Mouse (Mus musculus): ENCODE data around the gene Nek3.

DNA sequence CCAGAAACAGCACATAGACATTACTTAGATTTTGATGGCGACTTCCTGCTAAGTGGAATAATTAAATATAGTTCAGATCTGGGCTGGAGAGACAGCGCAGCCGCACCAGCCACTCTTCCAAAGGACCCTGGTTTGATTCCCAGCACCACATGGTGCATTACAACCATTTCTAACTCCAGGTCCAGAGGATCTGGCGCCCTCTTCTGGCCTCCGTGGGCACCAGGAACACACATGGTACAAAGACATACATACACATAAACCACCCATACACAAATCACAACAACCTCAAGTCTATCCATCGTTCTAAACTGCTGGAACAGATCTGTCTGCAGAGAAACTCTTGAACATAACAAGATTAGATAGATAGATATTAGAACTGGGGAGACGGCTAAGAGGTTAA is 9.7 kb upstream of the Nek3 start:
- TF ChIP-seq GATA1 (IDR thresholded peaks at IDR 0.05; ENCODE audit: low read length) (no peak), TAL1 (IDR thresholded peaks at IDR 0.05; ENCODE audit: low read length) (no peak)
